Mouse (Mus musculus): ENCODE measurements around the gene Pde11a. TPM values are rescaled to one million over a fixed set of nuclear protein-coding genes. Genes with fewer than 3 reads are reported as not detected.
A peak's percentile ranks its signal among the peaks of the same experiment; 100 is the strongest.

Gene Pde11a
- total and polyA plus RNA-seq, 2 experiments, result not detected

DNA sequence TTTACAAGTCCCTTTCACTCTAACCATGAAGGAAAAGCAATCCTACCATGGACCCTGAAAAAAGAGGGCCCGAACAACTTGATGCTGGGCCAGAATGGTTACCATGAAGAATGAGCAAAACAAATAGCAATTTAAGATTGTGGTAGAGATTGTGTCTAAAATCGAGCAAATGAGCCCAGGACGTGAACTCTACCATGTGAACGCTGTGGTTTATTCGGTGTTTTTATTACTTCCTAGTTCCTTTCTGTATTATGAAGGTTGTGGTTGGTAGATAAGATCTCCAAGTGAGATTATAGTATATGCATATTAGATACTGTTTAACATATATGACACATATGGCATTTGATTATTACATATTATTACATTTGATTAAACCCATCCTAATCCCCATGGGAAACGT, 216.4 kb downstream of the Pde11a start:
- Histone ChIP-seq H3K79me2 (ENCODE audit: control insufficient read depth, insufficient read depth, low read length) (no peaks in the 10 kb centered on the region), H3K9ac (ENCODE audit: low read depth, low read length) (no peak overlapping the region), H3K4me1 (ENCODE audit: control insufficient read depth, insufficient read depth, low read length) (no peaks in the 10 kb centered on the region), H3K27ac (replicated peaks; ENCODE audit: insufficient read depth, low read depth, low read length) (no peak overlapping the region), H3K27me3 (ENCODE audit: control insufficient read depth, insufficient read depth, low read length) (no peaks in the 10 kb centered on the region), H3K36me3 (ENCODE audit: control insufficient read depth, insufficient read depth, low read length) (no peaks in the 10 kb centered on the region), H3K4me3 (ENCODE audit: insufficient read depth, low read depth, low read length) (no peak overlapping the region)
- no peak for TF ChIP-seq CTCF (IDR thresholded peaks at IDR 0.05; ENCODE audit: low read depth, low read length)
- DNase-seq (ENCODE audit: extremely low read depth, low read depth, low spot score), result no peak
- WGBS, result 84% methylated on average over 6 of the region's 6 CpGs

DNA sequence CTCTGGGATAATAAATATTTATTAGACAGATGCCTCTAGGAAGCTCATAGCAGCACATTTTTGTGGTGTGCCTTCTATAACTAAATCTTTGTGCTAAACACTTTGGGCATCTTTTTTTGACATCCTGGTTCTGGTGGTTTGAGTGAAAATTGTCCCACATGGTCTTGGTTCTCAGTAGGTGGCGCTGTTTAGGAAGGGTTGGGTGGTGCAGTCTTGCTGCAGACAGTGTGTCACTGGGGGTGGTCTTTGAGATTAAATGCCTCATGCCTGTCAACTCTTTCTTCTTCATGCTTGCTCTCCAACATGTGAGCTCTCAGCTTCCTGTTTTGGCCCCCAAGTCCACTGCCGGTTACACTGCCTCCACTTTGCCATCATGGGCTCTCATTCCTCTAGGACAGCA, 218.7 kb downstream of the Pde11a start:
- no peaks in the 10 kb centered on the region for H3K27me3 ChIP-seq (ENCODE audit: control insufficient read depth, insufficient read depth, low read length)
- no peaks in the 10 kb centered on the region for H3K36me3 ChIP-seq (ENCODE audit: control insufficient read depth, insufficient read depth, low read length)
- no peak overlapping the region for H3K4me3 ChIP-seq (ENCODE audit: insufficient read depth, low read depth, low read length)
- no peak for DNase-seq (ENCODE audit: extremely low read depth, low read depth, low spot score)
- no peak overlapping the region for H3K27ac ChIP-seq (replicated peaks; ENCODE audit: insufficient read depth, low read depth, low read length)
- H3K9ac ChIP-seq (ENCODE audit: low read depth, low read length), result no peak overlapping the region
- TF ChIP-seq CTCF (IDR thresholded peaks at IDR 0.05; ENCODE audit: low read depth, low read length) (no peak), POLR2A (IDR thresholded peaks at IDR 0.05; ENCODE audit: extremely low read depth, insufficient read depth, low read length) (no peak)
- 65% methylated on average over 2 of the region's 2 CpGs for WGBS
- no peaks in the 10 kb centered on the region for H3K79me2 ChIP-seq (ENCODE audit: control insufficient read depth, insufficient read depth, low read length)
- no peaks in the 10 kb centered on the region for H3K4me1 ChIP-seq (ENCODE audit: control insufficient read depth, insufficient read depth, low read length)

DNA sequence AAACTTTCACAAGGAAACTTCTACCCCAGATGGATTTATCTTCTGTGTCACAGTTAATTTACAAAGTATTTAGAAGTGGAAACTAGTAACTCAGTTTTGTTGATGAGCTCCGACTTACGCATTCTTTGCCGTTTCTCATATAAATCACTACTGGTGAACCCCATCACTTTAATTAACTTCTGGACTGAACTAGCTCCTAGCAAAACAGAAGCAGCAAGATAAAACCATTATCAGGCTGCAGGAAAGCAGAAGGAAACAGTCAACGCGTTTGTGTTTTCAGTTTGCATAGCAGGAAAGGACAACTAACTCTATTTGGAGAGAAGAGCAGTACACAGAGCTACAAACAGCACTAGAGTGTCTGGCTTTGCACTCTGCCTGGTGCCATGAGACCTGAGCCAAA, 220.1 kb downstream of the Pde11a start:
- no peak overlapping the region for H3K27ac ChIP-seq (replicated peaks; ENCODE audit: insufficient read depth, low read depth, low read length)
- no peak for DNase-seq (ENCODE audit: extremely low read depth, low read depth, low spot score)
- WGBS, result 38% methylated on average over 5 of the region's 5 CpGs

GRCm38 (mm10) chr2:76117219-76117618, 221.4 kb downstream of the Pde11a start:
- Histone ChIP-seq H3K4me3 (ENCODE audit: insufficient read depth, low read depth, low read length) (no peak overlapping the region), H3K9ac (ENCODE audit: low read depth, low read length) (no peak overlapping the region), H3K27me3 (ENCODE audit: control insufficient read depth, insufficient read depth, low read length) (no peaks in the 10 kb centered on the region), H3K4me1 (ENCODE audit: control insufficient read depth, insufficient read depth, low read length) (no peaks in the 10 kb centered on the region), H3K79me2 (ENCODE audit: control insufficient read depth, insufficient read depth, low read length) (no peaks in the 10 kb centered on the region), H3K36me3 (ENCODE audit: control insufficient read depth, insufficient read depth, low read length) (no peaks in the 10 kb centered on the region), H3K27ac (replicated peaks; ENCODE audit: insufficient read depth, low read depth, low read length) (no peak overlapping the region)
- DNase-seq (ENCODE audit: extremely low read depth, low read depth, low spot score), result no peak
- TF ChIP-seq CTCF (IDR thresholded peaks at IDR 0.05; ENCODE audit: low read depth, low read length), result no peak
- TF ChIP-seq POLR2A (IDR thresholded peaks at IDR 0.05; ENCODE audit: extremely low read depth, insufficient read depth, low read length), result no peak
- 87% methylated on average over 1 of the region's 1 CpGs for WGBS

More for the DNA sequence above, 220.1 kb downstream of the Pde11a start:
- no peak overlapping the region for H3K9ac ChIP-seq (ENCODE audit: low read depth, low read length)
- H3K27me3 ChIP-seq (ENCODE audit: control insufficient read depth, insufficient read depth, low read length), result no peaks in the 10 kb centered on the region
- no peaks in the 10 kb centered on the region for H3K36me3 ChIP-seq (ENCODE audit: control insufficient read depth, insufficient read depth, low read length)
- no peak for TF ChIP-seq POLR2A (IDR thresholded peaks at IDR 0.05; ENCODE audit: extremely low read depth, insufficient read depth, low read length)
- no peak for TF ChIP-seq CTCF (IDR thresholded peaks at IDR 0.05; ENCODE audit: low read depth, low read length)
- H3K4me1 ChIP-seq (ENCODE audit: control insufficient read depth, insufficient read depth, low read length), result no peaks in the 10 kb centered on the region
- no peaks in the 10 kb centered on the region for H3K79me2 ChIP-seq (ENCODE audit: control insufficient read depth, insufficient read depth, low read length)
- no peak overlapping the region for H3K4me3 ChIP-seq (ENCODE audit: insufficient read depth, low read depth, low read length)

GRCm38 (mm10) chr2:76115696-76116095, 222.9 kb downstream of the Pde11a start:
- Histone ChIP-seq H3K4me1 (ENCODE audit: control insufficient read depth, insufficient read depth, low read length) (no peaks in the 10 kb centered on the region), H3K4me3 (ENCODE audit: insufficient read depth, low read depth, low read length) (no peak overlapping the region), H3K36me3 (ENCODE audit: control insufficient read depth, insufficient read depth, low read length) (no peaks in the 10 kb centered on the region), H3K79me2 (ENCODE audit: control insufficient read depth, insufficient read depth, low read length) (no peaks in the 10 kb centered on the region), H3K9ac (ENCODE audit: low read depth, low read length) (no peak overlapping the region), H3K27ac (replicated peaks; ENCODE audit: insufficient read depth, low read depth, low read length) (no peak overlapping the region), H3K27me3 (ENCODE audit: control insufficient read depth, insufficient read depth, low read length) (no peaks in the 10 kb centered on the region)
- WGBS, result 86% methylated on average over 1 of the region's 1 CpGs
- no peak for TF ChIP-seq POLR2A (IDR thresholded peaks at IDR 0.05; ENCODE audit: extremely low read depth, insufficient read depth, low read length)
- TF ChIP-seq CTCF (IDR thresholded peaks at IDR 0.05; ENCODE audit: low read depth, low read length), result peak; percentile 24; the same call in 1 of the 2 replicates
- DNase-seq (ENCODE audit: extremely low read depth, low read depth, low spot score), result peak; percentile 48

DNA sequence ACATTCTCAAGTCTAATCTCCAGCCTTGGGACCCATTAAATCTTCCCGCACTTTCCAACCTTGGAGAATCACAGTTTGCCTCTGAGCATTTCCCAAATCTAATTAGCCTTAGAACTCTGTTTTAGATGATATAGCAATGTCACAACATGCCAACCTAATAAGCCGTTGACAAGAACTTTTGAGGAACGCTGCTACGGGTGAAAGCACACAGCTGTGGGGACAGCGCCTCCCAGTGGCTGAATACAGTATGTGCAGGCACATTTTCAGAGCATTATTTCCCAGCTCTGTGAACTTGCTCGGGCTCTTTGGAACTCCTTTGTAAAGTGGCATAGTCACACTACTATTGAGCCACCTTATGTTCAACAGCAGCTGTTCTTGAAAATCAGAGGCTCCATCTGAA, 223.8 kb downstream of the Pde11a start:
- WGBS, result 24% methylated on average over 6 of the region's 6 CpGs
- Histone ChIP-seq H3K4me1 (ENCODE audit: control insufficient read depth, insufficient read depth, low read length) (no peaks in the 10 kb centered on the region), H3K27ac (replicated peaks; ENCODE audit: insufficient read depth, low read depth, low read length) (no peak overlapping the region), H3K27me3 (ENCODE audit: control insufficient read depth, insufficient read depth, low read length) (no peaks in the 10 kb centered on the region; the same call in 1 of the 2 replicates), H3K36me3 (ENCODE audit: control insufficient read depth, insufficient read depth, low read length) (no peaks in the 10 kb centered on the region), H3K79me2 (ENCODE audit: control insufficient read depth, insufficient read depth, low read length) (no peaks in the 10 kb centered on the region), H3K4me3 (ENCODE audit: insufficient read depth, low read depth, low read length) (no peak overlapping the region), H3K9ac (ENCODE audit: low read depth, low read length) (no peak overlapping the region)
- DNase-seq (ENCODE audit: extremely low read depth, low read depth, low spot score), result peak; percentile 9
- TF ChIP-seq CTCF (IDR thresholded peaks at IDR 0.05; ENCODE audit: low read depth, low read length) (peak; percentile 86), POLR2A (IDR thresholded peaks at IDR 0.05; ENCODE audit: extremely low read depth, insufficient read depth, low read length) (no peak)
